Mouse (Mus musculus): ENCODE data around the gene Med26. TPM values are rescaled to one million over a fixed set of nuclear protein-coding genes. Genes with fewer than 3 reads are reported as not detected.

Gene Med26
- total and polyA plus RNA-seq, 3 experiments, result 7.0 to 9.5 (median 9.3) TPM

GRCm38 (mm10) chr8:72583056-72583771, 35.1 kb upstream of the Med26 start:
- Histone ChIP-seq H3K4me3 (no peak overlapping the region), H3K79me2 (replicated peaks; ENCODE audit: control insufficient read depth, insufficient read depth, low read length) (no peaks in the 10 kb centered on the region), H3K27ac (peak overlapping the region; percentile 52), H3K4me1 (ENCODE audit: control insufficient read depth, insufficient read depth, low read length) (peaks cover 6% of the 10 kb centered on the region), H3K9ac (ENCODE audit: low read depth, low read length) (no peak overlapping the region), H3K36me3 (ENCODE audit: control insufficient read depth, insufficient read depth, low read length) (no peaks in the 10 kb centered on the region), H3K27me3 (ENCODE audit: control insufficient read depth, insufficient read depth, low read length) (no peaks in the 10 kb centered on the region)
- WGBS, result 55% methylated on average over 7 of the region's 7 CpGs
- intact Hi-C loops (cut with DNase I), result no loop called here
- peak; percentile 61 to 75 for DNase-seq
- TF ChIP-seq POLR2A (IDR thresholded peaks at IDR 0.05; ENCODE audit: insufficient read depth, low read depth, low read length), result 0 out of 2 replicates have a peak, but pooled peaks have one; percentile 15
- TF ChIP-seq EP300 (IDR thresholded peaks at IDR 0.05; ENCODE audit: insufficient read depth, low read depth, low read length), result 0 out of 2 replicates have a peak, but pooled peaks have one; percentile 37
- TF ChIP-seq CTCF (IDR thresholded peaks at IDR 0.05), result no peak

GRCm38 (mm10) chr8:72579374-72579773, 31.3 kb upstream of the Med26 start:
- intact Hi-C loops (cut with DNase I), result no loop called here
- H3K9ac ChIP-seq (ENCODE audit: low read depth, low read length), result no peak overlapping the region
- TF ChIP-seq EP300 (IDR thresholded peaks at IDR 0.05; ENCODE audit: insufficient read depth, low read depth, low read length) (no peak), CTCF (IDR thresholded peaks at IDR 0.05) (no peak), POLR2A (IDR thresholded peaks at IDR 0.05; ENCODE audit: insufficient read depth, low read depth, low read length) (no peak)
- H3K4me1 ChIP-seq (ENCODE audit: control insufficient read depth, insufficient read depth, low read length), result peaks cover 4% of the 10 kb centered on the region
- H3K27me3 ChIP-seq (ENCODE audit: control insufficient read depth, insufficient read depth, low read length), result no peaks in the 10 kb centered on the region
- H3K36me3 ChIP-seq (ENCODE audit: control insufficient read depth, insufficient read depth, low read length), result no peaks in the 10 kb centered on the region
- H3K27ac ChIP-seq, result no peak overlapping the region
- WGBS, result 49% methylated on average over 9 of the region's 9 CpGs
- H3K4me3 ChIP-seq, result no peak overlapping the region
- H3K79me2 ChIP-seq (replicated peaks; ENCODE audit: control insufficient read depth, insufficient read depth, low read length), result no peaks in the 10 kb centered on the region
- peak in 1 of 2 experiments; percentile 12 for DNase-seq

GRCm38 (mm10) chr8:72577941-72578340, 29.9 kb upstream of the Med26 start:
- 41% methylated on average over 1 of the region's 1 CpGs for WGBS
- peaks cover under 1% of the 10 kb centered on the region for H3K4me1 ChIP-seq (ENCODE audit: control insufficient read depth, insufficient read depth, low read length)
- H3K4me3 ChIP-seq, result no peak overlapping the region
- H3K79me2 ChIP-seq (replicated peaks; ENCODE audit: control insufficient read depth, insufficient read depth, low read length), result no peaks in the 10 kb centered on the region
- no peaks in the 10 kb centered on the region for H3K36me3 ChIP-seq (ENCODE audit: control insufficient read depth, insufficient read depth, low read length)
- no peak overlapping the region for H3K9ac ChIP-seq (ENCODE audit: low read depth, low read length)
- TF ChIP-seq EP300 (IDR thresholded peaks at IDR 0.05; ENCODE audit: insufficient read depth, low read depth, low read length) (0 out of 2 replicates have a peak, but pooled peaks have one; percentile 10), POLR2A (IDR thresholded peaks at IDR 0.05; ENCODE audit: insufficient read depth, low read depth, low read length) (no peak), CTCF (IDR thresholded peaks at IDR 0.05) (no peak)
- DNase-seq, result peak in 1 of 2 experiments; percentile 29
- H3K27ac ChIP-seq, result peak overlapping the region; percentile 81
- intact Hi-C loops (cut with DNase I), result no loop called here
- no peaks in the 10 kb centered on the region for H3K27me3 ChIP-seq (ENCODE audit: control insufficient read depth, insufficient read depth, low read length)

- peaks cover 3% of the 10 kb centered on the region for H3K4me1 ChIP-seq (ENCODE audit: control insufficient read depth, insufficient read depth, low read length)
- DNase-seq, result no peak
- TF ChIP-seq CTCF (IDR thresholded peaks at IDR 0.05) (no peak), POLR2A (IDR thresholded peaks at IDR 0.05; ENCODE audit: insufficient read depth, low read depth, low read length) (no peak), EP300 (IDR thresholded peaks at IDR 0.05; ENCODE audit: insufficient read depth, low read depth, low read length) (no peak)
- intact Hi-C loops (cut with DNase I), result no loop called here
- no peak overlapping the region for H3K4me3 ChIP-seq
- no peaks in the 10 kb centered on the region for H3K79me2 ChIP-seq (replicated peaks; ENCODE audit: control insufficient read depth, insufficient read depth, low read length)
- H3K9ac ChIP-seq (ENCODE audit: low read depth, low read length), result no peak overlapping the region
- H3K36me3 ChIP-seq (ENCODE audit: control insufficient read depth, insufficient read depth, low read length), result no peaks in the 10 kb centered on the region
- WGBS, result 86% methylated on average over 3 of the region's 3 CpGs
- H3K27me3 ChIP-seq (ENCODE audit: control insufficient read depth, insufficient read depth, low read length), result no peaks in the 10 kb centered on the region
- peak overlapping the region; percentile 81 for H3K27ac ChIP-seq
Observed at GRCm38 (mm10) chr8:72577266-72577665, 29.2 kb upstream of the Med26 start.

- Histone ChIP-seq H3K79me2 (replicated peaks; ENCODE audit: control insufficient read depth, insufficient read depth, low read length) (no peaks in the 10 kb centered on the region), H3K4me3 (no peak overlapping the region), H3K27ac (no peak overlapping the region), H3K36me3 (ENCODE audit: control insufficient read depth, insufficient read depth, low read length) (no peaks in the 10 kb centered on the region), H3K9ac (ENCODE audit: low read depth, low read length) (no peak overlapping the region), H3K27me3 (ENCODE audit: control insufficient read depth, insufficient read depth, low read length) (no peaks in the 10 kb centered on the region), H3K4me1 (ENCODE audit: control insufficient read depth, insufficient read depth, low read length) (peaks cover 3% of the 10 kb centered on the region)
- TF ChIP-seq CTCF (IDR thresholded peaks at IDR 0.05) (no peak), EP300 (IDR thresholded peaks at IDR 0.05; ENCODE audit: insufficient read depth, low read depth, low read length) (no peak), POLR2A (IDR thresholded peaks at IDR 0.05; ENCODE audit: insufficient read depth, low read depth, low read length) (no peak)
- intact Hi-C loops (cut with DNase I), result no loop called here
- DNase-seq, result no peak
- WGBS, result 83% methylated on average over 6 of the region's 6 CpGs
Observed at GRCm38 (mm10) chr8:72575915-72576314, 27.8 kb upstream of the Med26 start.

- no peaks in the 10 kb centered on the region for H3K27me3 ChIP-seq (ENCODE audit: control insufficient read depth, insufficient read depth, low read length)
- intact Hi-C loops (cut with DNase I), result no loop called here
- no peaks in the 10 kb centered on the region; the same call in none of the 2 replicates for H3K79me2 ChIP-seq (replicated peaks; ENCODE audit: control insufficient read depth, insufficient read depth, low read length)
- no peak for TF ChIP-seq EP300 (IDR thresholded peaks at IDR 0.05; ENCODE audit: insufficient read depth, low read depth, low read length)
- TF ChIP-seq POLR2A (IDR thresholded peaks at IDR 0.05; ENCODE audit: insufficient read depth, low read depth, low read length), result peak; percentile 36; the same call in 1 of the 2 replicates
- TF ChIP-seq CTCF (IDR thresholded peaks at IDR 0.05), result no peak
- 62% methylated on average over 6 of the region's 6 CpGs for WGBS
- peak overlapping the region; percentile 77 for H3K4me3 ChIP-seq
- peak overlapping the region; percentile 99 for H3K27ac ChIP-seq
- H3K9ac ChIP-seq (ENCODE audit: low read depth, low read length), result peak overlapping the region; percentile 44
- peaks cover 8% of the 10 kb centered on the region for H3K4me1 ChIP-seq (ENCODE audit: control insufficient read depth, insufficient read depth, low read length)
- peaks cover 7% of the 10 kb centered on the region; the same call in 1 of the 2 replicates for H3K36me3 ChIP-seq (ENCODE audit: control insufficient read depth, insufficient read depth, low read length)
- DNase-seq, result peak in 1 of 2 experiments; percentile 16
Observed at GRCm38 (mm10) chr8:72573450-72573849, 25.4 kb upstream of the Med26 start.
